Mouse (Mus musculus): ENCODE measurements around the gene Dgki. TPM values are rescaled to one million over a fixed set of nuclear protein-coding genes. Genes with fewer than 3 reads are reported as not detected.

The Dgki gene
- polyA plus RNA-seq, 1 experiment from 2014 or later, result 0.20 TPM

DNA sequence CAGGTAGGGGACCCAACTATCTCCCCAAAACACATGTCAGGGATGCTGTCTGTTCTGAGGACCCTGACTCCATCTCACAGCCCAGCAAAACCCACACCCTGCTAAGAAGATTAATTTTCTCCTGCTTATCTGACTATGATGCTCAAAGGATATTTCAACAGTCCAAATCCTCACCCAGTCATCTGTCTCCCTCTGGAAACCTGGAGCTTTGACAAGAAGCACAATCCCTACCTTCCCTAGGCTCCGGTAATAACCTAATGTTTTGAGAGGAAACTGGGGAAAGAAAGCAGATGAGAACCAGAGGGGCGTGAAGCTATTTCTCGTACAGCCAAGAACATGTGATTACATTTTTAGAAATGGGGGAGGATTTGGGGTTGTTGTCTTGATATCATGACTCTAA lies 392.8 kb downstream of the Dgki start:
- H3K4me3 ChIP-seq (ENCODE audit: low read depth, low read length), result no peak overlapping the region
- H3K27me3 ChIP-seq (ENCODE audit: control insufficient read depth, insufficient read depth, low read depth, low read length), result no peaks in the 10 kb centered on the region
- H3K4me1 ChIP-seq (ENCODE audit: control insufficient read depth, low read depth, low read length), result no peaks in the 10 kb centered on the region
- H3K27ac ChIP-seq (ENCODE audit: low read length), result no peak overlapping the region
- 60% methylated on average over 3 of the region's 3 CpGs for WGBS (ENCODE audit: insufficient replicate concordance)
- H3K36me3 ChIP-seq (ENCODE audit: control insufficient read depth, insufficient read depth), result no peaks in the 10 kb centered on the region
- no peak overlapping the region for H3K4me2 ChIP-seq (ENCODE audit: low read depth, low read length)
- no peak for ATAC-seq (ENCODE audit: low read depth)
- no peak overlapping the region for H3K9ac ChIP-seq (ENCODE audit: low read depth, low read length)
- no peaks in the 10 kb centered on the region for H3K9me3 ChIP-seq (replicated peaks; ENCODE audit: control insufficient read depth, low read length)

DNA sequence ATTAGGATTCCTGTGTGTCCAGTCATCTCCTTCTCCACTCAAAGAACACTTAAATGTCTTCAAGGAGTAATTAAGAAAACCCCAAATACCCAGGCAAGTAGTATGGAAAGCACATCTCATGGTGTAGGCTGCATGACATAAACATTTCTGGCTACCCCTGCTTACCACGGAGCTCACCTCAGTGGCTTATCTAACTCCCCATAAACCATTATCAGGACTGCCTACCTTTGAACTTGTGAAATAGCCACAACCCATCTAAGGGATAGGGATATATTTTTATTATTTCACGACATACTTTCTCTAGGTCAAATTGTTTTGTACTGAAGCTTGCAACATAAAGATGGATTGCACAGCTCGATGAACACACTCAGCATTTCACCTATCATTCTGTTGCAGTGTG lies 394.0 kb downstream of the Dgki start:
- WGBS (ENCODE audit: insufficient replicate concordance), result 45% methylated on average over 3 of the region's 3 CpGs
- no peak for ATAC-seq (ENCODE audit: low read depth)

DNA sequence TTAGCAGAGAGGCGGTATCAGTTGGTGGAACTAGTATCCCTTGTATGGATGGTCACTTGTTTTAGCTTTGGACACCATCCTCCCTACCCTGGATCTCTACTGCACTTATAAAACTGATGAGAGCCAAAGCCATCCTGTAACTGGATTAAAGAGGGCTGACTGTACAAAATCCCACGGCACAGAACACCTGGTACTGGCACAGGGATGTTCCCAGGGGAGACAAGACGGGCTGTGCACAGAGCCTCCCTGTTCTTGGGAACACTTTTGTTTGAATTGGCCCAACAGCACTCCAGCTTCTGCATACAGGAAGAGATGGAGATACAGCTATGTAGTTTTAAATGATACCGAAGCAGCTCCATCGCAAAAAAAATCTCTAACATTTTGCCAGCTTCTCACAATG lies 395.1 kb downstream of the Dgki start:
- H3K9me3 ChIP-seq (replicated peaks; ENCODE audit: control insufficient read depth, low read length), result no peaks in the 10 kb centered on the region
- H3K27ac ChIP-seq (ENCODE audit: low read length), result no peak overlapping the region
- no peaks in the 10 kb centered on the region for H3K27me3 ChIP-seq (ENCODE audit: control insufficient read depth, insufficient read depth, low read depth, low read length)
- H3K36me3 ChIP-seq (ENCODE audit: control insufficient read depth, insufficient read depth), result no peaks in the 10 kb centered on the region
- H3K9ac ChIP-seq (ENCODE audit: low read depth, low read length), result no peak overlapping the region
- H3K4me2 ChIP-seq (ENCODE audit: low read depth, low read length), result no peak overlapping the region
- no peak overlapping the region for H3K4me3 ChIP-seq (ENCODE audit: low read depth, low read length)
- no peaks in the 10 kb centered on the region for H3K4me1 ChIP-seq (ENCODE audit: control insufficient read depth, low read depth, low read length)
- 67% methylated on average over 5 of the region's 5 CpGs for WGBS (ENCODE audit: insufficient replicate concordance)
- no peak for ATAC-seq (ENCODE audit: low read depth)

More for the DNA sequence above, 394.0 kb downstream of the Dgki start:
- no peak overlapping the region for H3K9ac ChIP-seq (ENCODE audit: low read depth, low read length)
- no peak overlapping the region for H3K4me3 ChIP-seq (ENCODE audit: low read depth, low read length)
- H3K4me2 ChIP-seq (ENCODE audit: low read depth, low read length), result no peak overlapping the region
- no peaks in the 10 kb centered on the region for H3K36me3 ChIP-seq (ENCODE audit: control insufficient read depth, insufficient read depth)
- H3K9me3 ChIP-seq (replicated peaks; ENCODE audit: control insufficient read depth, low read length), result no peaks in the 10 kb centered on the region
- no peak overlapping the region for H3K27ac ChIP-seq (ENCODE audit: low read length)
- no peaks in the 10 kb centered on the region for H3K4me1 ChIP-seq (ENCODE audit: control insufficient read depth, low read depth, low read length)
- no peaks in the 10 kb centered on the region for H3K27me3 ChIP-seq (ENCODE audit: control insufficient read depth, insufficient read depth, low read depth, low read length)

DNA sequence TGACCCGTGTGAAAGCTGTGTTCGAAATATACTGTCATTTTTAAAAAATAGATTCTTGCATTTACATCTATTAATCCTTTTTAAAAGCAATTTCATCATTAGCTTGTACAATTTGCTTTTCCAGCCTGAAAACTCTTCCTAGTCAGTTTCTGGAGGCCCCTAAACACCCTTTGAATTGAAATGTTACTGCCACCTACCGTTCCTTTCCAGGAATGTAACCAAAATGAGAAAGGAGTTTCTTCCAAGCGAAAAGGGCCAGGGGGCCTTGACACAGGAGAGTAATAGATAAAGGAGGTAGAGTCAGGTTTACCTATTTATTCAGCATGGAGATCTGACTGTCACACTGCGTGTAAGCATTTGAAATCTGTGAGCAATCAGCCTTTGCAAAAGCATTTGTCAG lies 396.2 kb downstream of the Dgki start:
- 31% methylated on average over 5 of the region's 5 CpGs for WGBS (ENCODE audit: insufficient replicate concordance)
- no peak for ATAC-seq (ENCODE audit: low read depth)

DNA sequence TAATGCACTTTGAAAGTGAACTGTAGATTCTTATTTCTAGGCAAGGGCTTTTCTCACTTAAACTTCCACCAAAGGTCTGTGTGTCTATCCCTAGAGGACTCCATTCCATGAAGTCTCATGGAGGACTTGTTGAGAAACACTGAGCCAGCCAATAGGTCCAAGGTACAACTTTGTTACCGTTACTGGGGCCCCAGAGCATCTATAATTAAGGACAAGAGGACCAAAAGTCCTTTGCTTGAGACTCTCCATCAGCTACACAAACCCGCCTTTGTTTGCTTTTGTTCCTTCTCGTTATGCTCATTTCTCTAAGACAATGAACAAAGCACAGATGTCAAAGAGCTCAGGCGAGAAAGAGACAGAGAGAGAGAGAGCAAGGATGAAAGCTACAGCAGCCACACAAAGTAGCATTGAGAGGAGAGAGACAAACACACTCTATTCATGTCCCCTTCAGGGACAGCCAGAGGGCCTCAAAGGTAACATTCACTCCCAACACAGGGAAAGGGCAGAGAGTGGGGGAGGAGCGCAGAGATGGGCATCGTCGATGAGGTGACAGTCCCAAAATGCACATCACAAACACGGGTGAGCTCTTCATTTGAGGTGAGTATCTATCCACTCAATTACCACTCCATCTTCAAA lies 396.7 kb downstream of the Dgki start:
- WGBS (ENCODE audit: insufficient replicate concordance), result 44% methylated on average over 8 of the region's 8 CpGs
- no peak for ATAC-seq (ENCODE audit: low read depth)
- Histone ChIP-seq H3K4me2 (ENCODE audit: low read depth, low read length) (no peak overlapping the region), H3K36me3 (ENCODE audit: control insufficient read depth, insufficient read depth) (no peaks in the 10 kb centered on the region), H3K27ac (ENCODE audit: low read length) (no peak overlapping the region), H3K4me1 (ENCODE audit: control insufficient read depth, low read depth, low read length) (no peaks in the 10 kb centered on the region), H3K4me3 (ENCODE audit: low read depth, low read length) (no peak overlapping the region), H3K27me3 (ENCODE audit: control insufficient read depth, insufficient read depth, low read depth, low read length) (no peaks in the 10 kb centered on the region), H3K9me3 (replicated peaks; ENCODE audit: control insufficient read depth, low read length) (no peaks in the 10 kb centered on the region), H3K9ac (ENCODE audit: low read depth, low read length) (no peak overlapping the region)

More for the DNA sequence above, 396.2 kb downstream of the Dgki start:
- H3K36me3 ChIP-seq (ENCODE audit: control insufficient read depth, insufficient read depth), result no peaks in the 10 kb centered on the region
- H3K27ac ChIP-seq (ENCODE audit: low read length), result no peak overlapping the region
- H3K4me3 ChIP-seq (ENCODE audit: low read depth, low read length), result no peak overlapping the region
- no peaks in the 10 kb centered on the region for H3K4me1 ChIP-seq (ENCODE audit: control insufficient read depth, low read depth, low read length)
- no peak overlapping the region for H3K4me2 ChIP-seq (ENCODE audit: low read depth, low read length)
- no peaks in the 10 kb centered on the region for H3K9me3 ChIP-seq (replicated peaks; ENCODE audit: control insufficient read depth, low read length)
- no peak overlapping the region for H3K9ac ChIP-seq (ENCODE audit: low read depth, low read length)
- no peaks in the 10 kb centered on the region for H3K27me3 ChIP-seq (ENCODE audit: control insufficient read depth, insufficient read depth, low read depth, low read length)

DNA sequence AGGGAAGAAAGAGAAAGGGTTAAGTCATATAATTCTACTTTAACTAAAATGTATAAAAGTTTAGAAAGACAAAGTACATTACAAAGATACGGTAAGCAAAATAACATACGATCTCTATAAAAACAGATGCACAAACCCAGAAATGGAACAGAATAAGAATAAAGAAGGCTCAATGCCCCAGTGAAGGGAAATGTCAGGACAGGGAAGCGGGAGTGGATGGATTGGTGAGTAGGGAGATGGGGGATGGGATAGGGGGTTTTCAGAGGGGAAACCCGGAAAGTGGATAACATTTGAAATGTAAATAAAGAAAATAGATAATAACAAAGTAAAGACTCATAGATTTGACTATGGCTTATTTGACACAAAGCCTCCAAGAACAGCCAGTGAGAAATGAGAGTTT lies 400.1 kb downstream of the Dgki start:
- 65% methylated on average over 4 of the region's 4 CpGs for WGBS (ENCODE audit: insufficient replicate concordance)
- ATAC-seq (ENCODE audit: low read depth), result no peak
- H3K27ac ChIP-seq (ENCODE audit: low read length), result no peak overlapping the region
- H3K36me3 ChIP-seq (ENCODE audit: control insufficient read depth, insufficient read depth), result no peaks in the 10 kb centered on the region
- no peak overlapping the region for H3K4me3 ChIP-seq (ENCODE audit: low read depth, low read length)
- H3K27me3 ChIP-seq (ENCODE audit: control insufficient read depth, insufficient read depth, low read depth, low read length), result no peaks in the 10 kb centered on the region
- no peak overlapping the region for H3K4me2 ChIP-seq (ENCODE audit: low read depth, low read length)
- no peak overlapping the region for H3K9ac ChIP-seq (ENCODE audit: low read depth, low read length)
- H3K4me1 ChIP-seq (ENCODE audit: control insufficient read depth, low read depth, low read length), result no peaks in the 10 kb centered on the region
- H3K9me3 ChIP-seq (replicated peaks; ENCODE audit: control insufficient read depth, low read length), result no peaks in the 10 kb centered on the region

DNA sequence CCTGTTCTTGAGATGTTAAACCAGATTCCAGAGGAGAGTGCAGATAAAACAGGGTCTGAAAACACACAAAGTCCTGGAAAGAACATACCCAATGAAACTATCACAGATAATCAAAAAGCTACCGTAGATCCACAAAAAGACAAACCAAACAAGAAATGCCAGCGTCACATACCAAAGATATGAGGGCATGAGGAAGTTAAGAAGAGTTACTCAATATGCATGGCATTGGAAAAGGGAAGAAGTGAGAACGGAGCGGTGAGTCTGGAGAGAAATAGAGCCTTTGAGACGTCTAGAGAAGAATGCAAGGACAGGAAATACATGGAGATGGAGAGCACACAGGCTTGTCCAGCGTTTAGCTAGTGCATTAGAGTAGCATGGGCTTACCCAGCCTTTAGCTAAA lies 401.6 kb downstream of the Dgki start:
- H3K4me3 ChIP-seq (ENCODE audit: low read depth, low read length), result no peak overlapping the region
- no peak overlapping the region for H3K9ac ChIP-seq (ENCODE audit: low read depth, low read length)
- H3K27ac ChIP-seq (ENCODE audit: low read length), result no peak overlapping the region
- WGBS (ENCODE audit: insufficient replicate concordance), result 24% methylated on average over 6 of the region's 6 CpGs
- H3K4me2 ChIP-seq (ENCODE audit: low read depth, low read length), result no peak overlapping the region
- no peaks in the 10 kb centered on the region for H3K4me1 ChIP-seq (ENCODE audit: control insufficient read depth, low read depth, low read length)
- no peaks in the 10 kb centered on the region for H3K36me3 ChIP-seq (ENCODE audit: control insufficient read depth, insufficient read depth)
- no peak for ATAC-seq (ENCODE audit: low read depth)
- H3K9me3 ChIP-seq (replicated peaks; ENCODE audit: control insufficient read depth, low read length), result no peaks in the 10 kb centered on the region
- no peaks in the 10 kb centered on the region for H3K27me3 ChIP-seq (ENCODE audit: control insufficient read depth, insufficient read depth, low read depth, low read length)

DNA sequence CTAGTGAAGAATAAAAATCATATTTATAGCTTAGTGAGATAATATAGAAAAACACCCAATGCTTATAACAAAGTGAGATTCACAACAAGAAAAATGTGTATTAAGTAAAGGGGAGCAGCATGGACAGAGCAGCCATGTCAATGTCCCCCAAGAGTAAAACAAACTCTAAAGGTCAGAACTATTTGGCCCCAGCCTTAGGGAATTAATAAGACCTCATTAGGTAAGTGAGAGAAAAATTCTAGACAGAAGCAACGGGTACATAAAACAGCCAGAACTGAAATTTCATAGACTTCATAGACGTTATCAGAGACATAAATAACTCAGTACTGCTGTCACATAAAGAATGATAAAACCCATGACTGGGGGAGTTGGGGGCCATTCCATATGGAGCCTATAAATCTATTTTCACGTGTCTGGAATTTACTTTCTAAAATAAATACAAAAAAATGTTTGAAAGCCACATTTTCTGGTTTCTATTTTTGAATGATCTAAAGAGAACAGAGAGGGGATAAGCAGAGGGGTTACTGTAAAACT lies 402.3 kb downstream of the Dgki start:
- Histone ChIP-seq H3K36me3 (ENCODE audit: control insufficient read depth, insufficient read depth) (no peaks in the 10 kb centered on the region), H3K27ac (ENCODE audit: low read length) (no peak overlapping the region), H3K4me3 (ENCODE audit: low read depth, low read length) (no peak overlapping the region), H3K9ac (ENCODE audit: low read depth, low read length) (no peak overlapping the region), H3K4me1 (ENCODE audit: control insufficient read depth, low read depth, low read length) (no peaks in the 10 kb centered on the region), H3K4me2 (ENCODE audit: low read depth, low read length) (no peak overlapping the region), H3K27me3 (ENCODE audit: control insufficient read depth, insufficient read depth, low read depth, low read length) (no peaks in the 10 kb centered on the region), H3K9me3 (replicated peaks; ENCODE audit: control insufficient read depth, low read length) (no peaks in the 10 kb centered on the region)
- 44% methylated on average over 3 of the region's 3 CpGs for WGBS (ENCODE audit: insufficient replicate concordance)
- ATAC-seq (ENCODE audit: low read depth), result no peak

DNA sequence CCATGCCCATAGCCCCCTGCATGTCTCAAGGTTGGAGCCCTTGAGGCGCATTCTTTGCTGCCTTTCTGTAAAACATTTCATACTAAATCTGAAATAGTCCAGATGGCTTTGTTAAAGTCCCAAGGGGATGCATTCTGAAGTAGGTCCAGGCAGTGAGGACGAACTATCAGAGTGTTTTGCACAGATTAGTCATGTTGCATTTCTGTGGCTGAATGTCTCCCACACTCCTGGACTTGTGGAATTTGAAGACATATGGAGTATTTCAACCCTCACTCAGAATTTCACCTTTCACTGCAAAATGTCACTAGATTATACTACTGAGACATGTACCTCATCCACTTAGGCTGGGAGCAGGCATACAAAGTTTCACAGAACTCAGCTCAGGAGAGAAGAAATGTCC lies 403.3 kb downstream of the Dgki start:
- no peaks in the 10 kb centered on the region for H3K9me3 ChIP-seq (replicated peaks; ENCODE audit: control insufficient read depth, low read length)
- H3K27me3 ChIP-seq (ENCODE audit: control insufficient read depth, insufficient read depth, low read depth, low read length), result no peaks in the 10 kb centered on the region
- no peaks in the 10 kb centered on the region for H3K36me3 ChIP-seq (ENCODE audit: control insufficient read depth, insufficient read depth)
- no peak overlapping the region for H3K9ac ChIP-seq (ENCODE audit: low read depth, low read length)
- H3K27ac ChIP-seq (ENCODE audit: low read length), result no peak overlapping the region
- no peaks in the 10 kb centered on the region for H3K4me1 ChIP-seq (ENCODE audit: control insufficient read depth, low read depth, low read length)
- no peak overlapping the region for H3K4me2 ChIP-seq (ENCODE audit: low read depth, low read length)
- WGBS (ENCODE audit: insufficient replicate concordance), result 46% methylated on average over 2 of the region's 2 CpGs
- no peak for ATAC-seq (ENCODE audit: low read depth)
- no peak overlapping the region for H3K4me3 ChIP-seq (ENCODE audit: low read depth, low read length)
